ENCODE assay signal across 8 mouse cellular contexts in genomic region chr6:106663780-106664651, GRCm38 (mm10).
DNase-seq lines count a peak whose midpoint lies in the region; ATAC-seq and TF ChIP-seq lines count a peak whose summit lies in the region.

No protein-coding gene starts in this region.

- no peaks in the 10 kb centered on the region for H3K9me3 ChIP-seq in forebrain, embryonic 10.5 days
- H3K9me3 ChIP-seq in forebrain, embryonic 16.5 days (ENCODE audit: control insufficient read depth, low read length), result no peaks in the 10 kb centered on the region

- no peak overlapping the region for H3K27ac ChIP-seq in forebrain, embryonic 10.5 days
- no peak overlapping the region for H3K27ac ChIP-seq in forebrain, embryonic 16.5 days (ENCODE audit: low read length)
- H3K27ac ChIP-seq in cortical plate, adult 2 months (ENCODE audit: insufficient read depth, low read length), result no peak overlapping the region

- no peak overlapping the region for H3K4me2 ChIP-seq in forebrain, embryonic 16.5 days (ENCODE audit: low read length)

- DNase-seq in forebrain, embryonic 10.5 days (ENCODE audit: extremely low spot score, low spot score), result peak; percentile 39
- DNase-seq in urinary bladder, adult 18-20 months (ENCODE audit: low spot score in 2 of 2), result peak; percentile 6 to 30
- DNase-seq in urinary bladder, postnatal 10 days (ENCODE audit: low spot score), result no peak
- DNase-seq in kidney, adult 11 months, result peak; percentile 35
- peak; percentile 32 for DNase-seq in lung, postnatal 10 days
- DNase-seq in spleen, postnatal 4 days (ENCODE audit: low spot score in 2 of 2), result peak; percentile 39 to 73

- 0 out of 2 replicates have a peak, but pooled peaks cover 3% of the 10 kb centered on the region for H3K4me1 ChIP-seq in forebrain, embryonic 10.5 days
- no peaks in the 10 kb centered on the region for H3K4me1 ChIP-seq in forebrain, embryonic 16.5 days (replicated peaks; ENCODE audit: control insufficient read depth, insufficient read depth, low read length)
- H3K4me1 ChIP-seq in cortical plate, adult 2 months (ENCODE audit: control insufficient read depth, insufficient read depth, low read length), result no peaks in the 10 kb centered on the region; the same call in 1 of the 2 replicates

- no peaks in the 10 kb centered on the region for H3K27me3 ChIP-seq in forebrain, embryonic 10.5 days (ENCODE audit: poor library complexity, severe bottlenecking)
- no peaks in the 10 kb centered on the region for H3K27me3 ChIP-seq in forebrain, embryonic 16.5 days (replicated peaks; ENCODE audit: control insufficient read depth, insufficient read depth, low read length)

- 32% methylated on average over 6 of the region's 6 CpGs for WGBS in forebrain, embryonic 10.5 days
- 21% methylated on average over 6 of the region's 6 CpGs for WGBS in forebrain, embryonic 16.5 days

- peak; percentile 34; the same call in 1 of the 2 replicates for TF ChIP-seq CTCF in cortical plate, adult 2 months (IDR thresholded peaks at IDR 0.05; ENCODE audit: extremely low read depth, insufficient read depth, low read length)

- no peaks in the 10 kb centered on the region for H3K36me3 ChIP-seq in forebrain, embryonic 10.5 days (replicated peaks)
- H3K36me3 ChIP-seq in forebrain, embryonic 16.5 days (ENCODE audit: control insufficient read depth, insufficient read depth), result no peaks in the 10 kb centered on the region

- no peak for TF ChIP-seq POLR2A in cortical plate, adult 2 months (IDR thresholded peaks at IDR 0.05; ENCODE audit: extremely low read depth, insufficient read depth, low read length)

- no peak for ATAC-seq in forebrain, embryonic 16.5 days

- H3K9ac ChIP-seq in forebrain, embryonic 16.5 days (replicated peaks; ENCODE audit: low read depth, low read length), result no peak overlapping the region

- no peak overlapping the region for H3K4me3 ChIP-seq in forebrain, embryonic 10.5 days
- no peak overlapping the region for H3K4me3 ChIP-seq in forebrain, embryonic 16.5 days (replicated peaks; ENCODE audit: low read length)
- H3K4me3 ChIP-seq in cortical plate, adult 2 months (ENCODE audit: insufficient read depth, low read length), result no peak overlapping the region
